Mouse (Mus musculus) inflammation-experienced regulatory T-cells, adult 6 months (primary cell): ENCODE measurements around the gene Fam228a. TPM values are rescaled to one million over a fixed set of nuclear protein-coding genes. Genes with fewer than 3 reads are reported as not detected.
"Not testable (repeated sequence)": the region's sequence is repeated elsewhere in the genome, so short reads cannot be mapped to it uniquely, and the experiment has no call there.

Experiments used
- ATAC-seq: one replicate; pipeline ENCODE4 v1.8.0; 2017
- polyA plus RNA-seq, 3 experiments: library from polyadenylated mRNA; unstranded; fragments of 100-300 nt; shearing (Covaris generic); gene quantifications; one replicate each; pipeline ENCODE4 v1.2.1; 2017

The Fam228a gene
- polyA plus RNA-seq, 3 experiments from 2014 or later, result 0.15 to 0.31 TPM; not detected in 1

GRCm38 (mm10) chr12:4717417-4717816 lies 20.8 kb downstream of the Fam228a start:
- no peak for ATAC-seq

DNA sequence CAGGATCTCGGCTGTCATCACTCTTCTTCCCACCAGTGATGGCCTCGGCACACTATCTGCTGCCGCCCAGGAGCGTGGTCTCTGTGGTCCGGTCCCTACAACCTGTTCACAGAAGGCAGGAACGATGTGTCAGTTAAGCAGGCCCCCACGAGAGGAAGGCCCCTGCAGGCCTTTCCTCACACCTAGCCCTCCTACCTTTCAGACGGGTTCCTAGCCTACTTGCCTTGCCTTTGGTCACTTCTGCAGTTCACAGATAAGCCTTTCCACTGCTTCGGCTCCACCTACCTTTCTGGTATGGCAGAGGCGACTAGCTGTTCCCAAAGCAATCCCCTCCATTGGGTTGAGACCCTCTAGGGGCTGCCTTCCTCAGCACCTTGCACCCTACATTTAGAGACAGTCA lies 22.6 kb downstream of the Fam228a start:
- ATAC-seq, result no peak

DNA sequence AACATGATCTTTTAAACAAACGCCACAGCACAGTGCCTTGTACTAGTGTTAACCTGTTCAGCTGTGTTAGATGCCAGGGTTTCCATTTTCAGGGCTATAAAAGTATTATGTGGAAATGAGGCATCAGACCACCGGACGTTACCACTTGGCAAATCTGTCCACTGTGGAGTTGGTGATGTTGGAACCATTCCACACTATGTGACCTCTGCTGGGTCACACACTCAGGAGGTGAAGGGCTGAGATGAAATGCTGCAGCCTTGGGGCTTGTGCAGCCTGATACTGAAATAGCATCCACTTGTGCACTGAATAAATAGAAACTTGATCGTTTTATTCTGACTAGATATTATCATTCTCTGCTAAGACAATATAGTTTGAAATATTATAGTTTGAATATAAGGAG lies 24.9 kb downstream of the Fam228a start:
- no peak for ATAC-seq

- no peak for ATAC-seq
These were observed 28.3 kb downstream of the Fam228a start for GRCm38 (mm10) chr12:4709926-4710325.

- ATAC-seq, result no peak
These were observed 29.2 kb downstream of the Fam228a start for GRCm38 (mm10) chr12:4708881-4709604.

DNA sequence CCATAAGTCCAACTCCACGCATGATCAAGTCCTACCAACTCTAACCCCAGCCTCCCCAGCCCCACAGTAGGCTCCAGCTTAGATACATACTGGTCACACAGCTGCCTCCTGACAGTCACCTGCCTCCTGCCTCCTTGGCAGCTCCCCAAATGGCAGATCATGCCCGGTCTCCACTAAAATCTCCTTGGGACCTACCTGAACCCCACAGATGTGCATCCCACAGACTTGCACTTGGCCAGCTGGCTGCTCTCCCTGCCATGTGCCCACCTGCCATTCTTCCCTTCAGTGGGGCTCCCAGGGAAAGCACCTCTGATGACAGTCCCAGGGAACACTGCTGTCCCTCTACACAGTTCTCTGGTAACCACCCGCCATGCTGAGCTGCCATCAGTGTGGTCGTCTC lies 29.9 kb downstream of the Fam228a start:
- no peak for ATAC-seq

GRCm38 (mm10) chr12:4707488-4708017 lies 30.7 kb downstream of the Fam228a start:
- ATAC-seq, result no peak

DNA sequence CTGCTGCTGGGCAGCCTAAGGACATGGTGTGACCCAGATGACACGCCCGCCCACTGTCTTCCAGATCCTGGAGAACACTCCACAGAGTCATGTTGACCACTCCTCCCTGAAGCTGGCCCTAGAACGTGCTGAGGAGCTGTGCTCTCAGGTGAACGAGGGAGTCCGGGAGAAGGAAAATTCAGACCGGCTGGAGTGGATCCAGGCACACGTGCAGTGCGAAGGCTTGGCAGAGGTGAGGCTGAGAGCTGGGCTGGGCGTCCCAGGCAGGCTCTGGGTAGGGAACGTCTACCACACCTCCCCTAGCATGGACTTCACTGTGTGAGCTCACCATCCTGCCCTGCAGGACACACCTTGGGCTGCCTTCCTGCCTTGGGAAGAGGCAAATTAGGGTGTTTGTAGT lies 31.3 kb downstream of the Fam228a start:
- ATAC-seq, result no peak

DNA sequence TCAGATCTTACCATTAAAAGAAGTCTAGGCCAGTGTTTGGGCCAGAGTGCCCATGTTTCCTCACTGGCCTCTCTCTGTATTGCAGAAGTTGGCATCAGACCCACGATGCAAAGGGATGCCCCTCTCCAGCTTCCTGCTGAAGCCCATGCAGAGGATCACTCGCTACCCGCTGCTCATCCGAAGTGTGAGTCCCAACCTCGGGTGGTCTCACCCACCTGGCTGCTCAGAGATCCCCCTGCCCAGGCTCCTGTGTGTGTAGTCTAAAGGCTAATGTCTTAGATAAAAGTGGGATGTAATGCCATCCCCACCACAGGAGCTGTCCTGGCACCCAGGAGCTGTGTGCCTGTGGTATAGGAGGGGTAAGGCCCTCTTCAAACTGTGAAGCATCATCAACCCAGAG lies 32.1 kb downstream of the Fam228a start:
- no peak for ATAC-seq

DNA sequence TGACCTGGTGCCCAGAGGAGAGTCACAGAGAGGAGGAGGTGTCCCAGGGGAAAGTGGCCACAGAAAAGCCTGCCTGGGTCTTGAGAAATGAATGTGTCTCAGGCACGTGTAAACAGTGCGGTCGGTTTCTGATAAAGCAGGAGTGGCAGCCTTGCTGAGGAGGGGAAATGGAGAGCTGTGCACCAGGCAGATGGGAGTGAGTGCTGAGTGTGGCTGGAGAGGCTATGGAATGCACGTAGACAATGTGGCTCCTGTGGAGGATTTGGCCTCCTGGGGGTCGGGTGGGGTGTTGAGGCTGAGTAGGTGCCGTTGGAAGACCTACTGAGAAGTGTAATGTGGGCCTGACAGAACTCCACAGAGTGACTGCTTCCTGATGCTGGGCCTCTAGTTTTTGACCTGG lies 32.6 kb downstream of the Fam228a start:
- not testable (repeated sequence) for ATAC-seq

DNA sequence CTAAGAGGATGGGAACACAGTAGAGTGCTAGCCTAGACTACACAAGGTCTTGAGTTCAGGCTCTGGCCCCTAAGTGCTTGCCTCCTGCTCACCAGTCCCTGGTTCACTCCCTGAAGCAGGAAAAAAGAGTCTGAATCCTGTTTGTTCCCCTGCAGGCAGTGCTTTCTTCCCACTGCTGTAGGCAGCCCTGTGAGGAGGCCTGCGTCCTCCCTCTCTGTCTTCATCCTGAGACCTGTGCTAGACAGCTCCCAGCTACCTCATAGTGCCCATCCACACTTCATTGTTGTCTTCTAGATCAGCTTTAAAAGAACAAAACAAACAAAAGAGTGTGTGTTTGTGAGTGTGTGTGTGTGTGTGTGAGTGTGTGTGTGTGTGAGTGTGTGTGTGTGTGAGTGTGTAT lies 43.7 kb downstream of the Fam228a start:
- no peak for ATAC-seq

DNA sequence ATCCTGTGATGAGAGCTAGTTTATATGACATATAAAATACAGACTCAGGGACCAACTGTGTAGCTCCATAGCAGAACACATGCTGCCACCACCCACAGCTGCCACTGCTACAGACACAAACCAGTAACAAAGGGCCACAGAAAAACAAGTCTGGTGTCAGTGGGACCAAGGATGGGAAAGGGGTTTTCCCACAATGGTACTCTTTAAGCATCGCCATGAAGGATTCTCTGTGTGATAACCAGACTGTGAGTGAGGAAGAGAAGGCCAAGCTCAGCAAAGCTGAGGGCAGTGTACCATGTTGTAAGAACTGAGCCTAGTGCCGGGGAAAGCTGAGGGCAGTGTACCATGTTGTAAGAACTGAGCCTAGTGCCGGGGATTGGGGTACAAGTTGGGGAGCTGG lies 47.0 kb downstream of the Fam228a start:
- no peak for ATAC-seq

DNA sequence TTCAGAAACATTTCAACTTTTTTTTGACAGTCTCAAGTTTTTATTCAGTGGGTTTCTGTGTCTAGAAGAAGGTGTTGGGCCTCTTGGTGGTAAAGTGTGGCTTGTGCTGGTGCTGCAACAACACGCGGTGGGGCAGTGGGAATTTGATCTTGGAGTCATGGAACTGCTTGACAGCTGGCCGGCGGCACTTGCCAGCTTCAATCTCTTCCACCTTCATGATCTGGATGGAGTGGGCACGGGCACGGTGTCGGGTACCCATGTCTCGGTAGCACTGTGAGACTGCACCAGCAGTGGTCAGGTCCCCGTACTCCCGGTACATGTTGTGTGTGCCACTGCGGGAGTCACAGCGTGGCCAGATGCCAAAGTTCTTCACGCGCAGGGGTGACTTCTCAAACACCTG lies 48.9 kb downstream of the Fam228a start:
- no peak for ATAC-seq

DNA sequence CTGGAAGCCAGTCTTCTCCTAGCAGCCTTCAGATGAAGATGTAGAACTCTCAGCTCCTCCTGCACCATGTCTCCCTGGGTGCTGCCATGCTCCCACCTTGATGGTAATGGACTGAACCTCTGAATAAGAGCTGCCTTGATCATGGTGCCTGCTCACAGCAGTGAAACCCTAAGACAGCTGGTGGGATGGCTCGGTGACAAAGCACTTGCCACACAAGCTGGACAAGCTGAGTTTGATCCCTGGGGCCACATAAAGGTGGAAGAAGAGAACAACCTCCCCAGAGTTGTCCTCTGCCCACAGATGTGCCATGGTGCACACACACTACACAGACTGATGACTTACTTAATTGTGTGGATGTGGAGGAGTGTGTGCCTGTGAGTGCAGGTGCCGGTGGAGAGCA lies 49.8 kb downstream of the Fam228a start:
- no peak for ATAC-seq

GRCm38 (mm10) chr12:4685441-4685840 lies 52.8 kb downstream of the Fam228a start:
- no peak for ATAC-seq

GRCm38 (mm10) chr12:4679971-4680370 lies 58.3 kb downstream of the Fam228a start:
- no peak for ATAC-seq

GRCm38 (mm10) chr12:4676336-4676735 lies 61.9 kb downstream of the Fam228a start:
- no peak for ATAC-seq

DNA sequence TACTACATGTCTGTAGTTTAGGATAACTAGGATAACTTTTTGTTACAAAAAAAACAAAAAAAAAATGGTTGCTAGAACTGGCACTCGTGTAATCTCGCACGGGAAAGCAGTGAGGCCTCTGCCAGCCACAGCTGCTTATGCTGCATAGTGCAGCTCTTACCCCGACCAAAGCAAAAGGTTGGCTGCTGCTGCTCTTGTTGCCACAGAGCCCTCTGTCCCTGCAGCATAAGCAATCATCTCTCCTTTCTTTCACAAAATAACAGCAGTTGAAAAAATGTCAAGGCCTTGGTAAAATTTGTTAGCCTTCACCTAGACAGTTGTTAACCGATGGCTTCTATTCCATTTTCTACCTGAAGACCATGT lies 72.6 kb downstream of the Fam228a start:
- ATAC-seq, result no peak

DNA sequence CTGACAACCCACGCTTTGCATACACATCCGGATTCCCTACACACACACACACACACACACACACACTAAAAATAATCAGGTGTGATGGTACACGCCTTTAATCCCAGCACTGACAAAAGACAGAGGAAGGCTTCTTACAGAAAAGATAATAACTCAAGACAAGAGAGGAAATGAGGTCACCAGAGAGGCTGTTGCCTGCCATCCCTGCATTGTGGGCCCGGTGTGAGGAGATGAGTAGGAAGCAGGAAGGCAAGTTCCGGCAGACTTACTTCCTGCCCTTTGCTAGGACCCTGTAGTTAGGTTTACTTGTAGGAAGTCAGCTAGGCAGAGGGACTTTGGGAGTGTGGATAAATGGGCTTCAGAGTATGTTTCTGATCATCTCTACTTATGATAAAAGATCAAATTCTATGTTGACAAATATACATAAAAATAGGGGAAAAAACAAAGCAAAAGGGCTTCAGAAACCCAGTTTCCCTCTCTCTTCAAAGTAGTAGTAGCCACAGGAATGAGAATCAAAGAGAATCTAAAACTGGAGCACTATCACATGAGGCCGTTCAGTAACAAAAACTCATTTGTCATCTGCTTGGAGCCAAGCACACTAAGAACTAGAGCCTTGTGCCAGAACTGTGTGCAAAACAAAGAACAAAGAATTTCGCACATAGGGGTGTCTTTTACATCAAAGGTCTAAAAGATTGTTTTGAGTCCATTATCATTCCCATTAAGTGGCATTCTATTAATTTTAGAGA lies 73.1 kb downstream of the Fam228a start:
- ATAC-seq, result peak; percentile 78

Other genes with a start within 250 kb of the Fam228a start
- gene Itsn2, start 145.8 kb downstream of the Fam228a start, polyA plus RNA-seq, result 10 to 100 TPM; 49.8 to 65.3 (median 61.3) TPM
- gene Gm3625, start 145.5 kb downstream of the Fam228a start, polyA plus RNA-seq, result not detected
- gene Pfn4, start 30.6 kb upstream of the Fam228a start, polyA plus RNA-seq, result not detected
- under 1 TPM in 1 of 3 experiments, not detected in 2; 0.22 TPM for gene Fam228b, start 30.8 kb upstream of the Fam228a start, polyA plus RNA-seq
- gene Sf3b6, start 79.1 kb upstream of the Fam228a start, polyA plus RNA-seq, result 100 to 1,000 TPM; 215 to 404 (median 344) TPM
- 1 to 10 TPM in 1 of 3 experiments, under 1 TPM in 1, not detected in 1; 0.65 to 1.1 TPM for gene Fkbp1b, start 103.2 kb upstream of the Fam228a start, polyA plus RNA-seq
- 10 to 100 TPM in 2 of 3 experiments, 1 to 10 TPM in 1; 9.4 to 13.1 (median 12.3) TPM for gene Wdcp, start 104.9 kb upstream of the Fam228a start, polyA plus RNA-seq
- under 1 TPM; 0.39 to 0.69 (median 0.68) TPM for gene Mfsd2b, start 135.9 kb upstream of the Fam228a start, polyA plus RNA-seq
- 10 to 100 TPM; 13.3 to 17.3 (median 14.9) TPM for gene Ubxn2a, start 169.3 kb upstream of the Fam228a start, polyA plus RNA-seq
- 10 to 100 TPM; 10.8 to 18.6 (median 13.7) TPM for gene Atad2b, start 178.9 kb upstream of the Fam228a start, polyA plus RNA-seq